Mouse (Mus musculus): Measurements from ENCODE around the gene Rbpj.

Gene Rbpj

DNA sequence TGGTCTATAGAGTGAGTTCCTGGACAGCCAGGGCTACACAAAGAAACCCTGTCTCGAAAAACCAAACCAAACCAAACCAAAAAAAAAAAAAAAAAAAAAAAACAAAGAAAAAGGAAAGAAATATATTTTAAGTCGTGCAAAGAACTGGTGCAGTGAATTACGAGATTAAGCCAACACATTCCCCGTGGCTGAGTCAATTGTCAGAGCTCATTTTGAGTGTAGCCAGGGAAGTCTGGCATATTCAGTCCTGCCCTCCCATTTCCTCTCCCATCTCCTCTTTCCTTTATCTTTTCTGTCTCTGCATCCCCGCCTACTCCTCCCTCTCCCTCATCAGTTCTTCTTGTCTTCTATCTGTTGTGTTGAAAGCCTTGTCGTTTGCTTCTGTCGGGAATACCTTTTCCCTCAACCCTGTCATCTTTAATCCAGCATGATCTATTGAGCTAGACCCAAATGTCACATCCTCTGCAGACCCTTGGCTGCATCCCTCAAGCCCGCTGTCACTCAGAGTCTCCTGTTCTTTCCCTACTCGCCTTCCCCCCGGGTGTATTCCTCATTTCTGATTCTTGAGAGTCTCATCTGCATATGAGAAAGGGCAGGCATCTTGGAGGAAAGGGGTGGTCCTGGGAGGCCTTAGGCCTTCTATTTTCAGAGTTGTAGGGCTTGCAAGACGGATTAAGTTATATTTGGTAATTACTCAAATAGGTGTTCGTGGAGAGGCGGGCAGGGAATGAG is 212.2 kb downstream of the Rbpj start:
- no peak for DNase-seq

GRCm38 (mm10) chr5:53679651-53680050 is 213.7 kb downstream of the Rbpj start:
- DNase-seq = no peak

GRCm38 (mm10) chr5:53683916-53684315 is 218.0 kb downstream of the Rbpj start:
- DNase-seq = no peak

DNA sequence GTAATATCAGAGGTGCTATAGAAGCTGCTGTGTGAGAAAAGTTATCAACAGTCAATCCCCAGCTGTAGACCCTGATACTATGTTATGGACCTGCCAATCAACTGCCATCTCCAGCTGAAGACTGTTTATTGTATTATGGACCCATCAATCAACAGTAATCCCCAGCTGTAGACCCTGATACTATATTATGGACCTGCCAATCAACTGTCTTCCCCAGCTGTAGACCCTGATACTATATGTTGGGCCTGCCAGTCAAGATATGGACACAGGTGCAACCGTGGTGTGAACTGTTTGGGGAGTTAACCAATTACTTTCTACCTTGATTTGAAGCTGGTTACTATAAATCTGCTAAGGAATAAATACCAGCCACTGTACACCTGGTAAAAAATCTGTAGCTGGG is 218.5 kb downstream of the Rbpj start:
- no peak for DNase-seq

- no peak for DNase-seq
Measured at GRCm38 (mm10) chr5:53685623-53686022, 219.7 kb downstream of the Rbpj start.

GRCm38 (mm10) chr5:53686379-53686778 is 220.4 kb downstream of the Rbpj start:
- DNase-seq = no peak

DNA sequence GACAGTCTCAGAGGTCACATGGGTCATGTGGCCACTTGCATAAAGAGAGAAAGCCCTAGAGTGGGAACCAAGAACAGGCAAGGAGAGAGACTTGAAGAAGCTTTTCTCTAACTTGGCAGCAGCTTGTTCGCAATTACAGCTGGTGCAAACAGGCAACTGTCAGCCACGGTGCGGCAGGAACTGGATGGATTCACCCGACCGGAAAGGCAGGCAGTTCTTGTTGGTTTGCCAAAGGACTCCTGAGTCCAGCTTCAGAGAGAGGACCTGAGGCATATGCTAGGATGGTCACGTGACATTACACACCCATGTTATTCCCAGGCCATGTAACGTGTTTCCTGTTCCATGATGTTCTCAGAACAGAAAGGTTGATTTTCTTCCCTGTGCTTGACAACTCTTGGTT is 222.4 kb downstream of the Rbpj start:
- DNase-seq = no peak

GRCm38 (mm10) chr5:53691577-53691976 is 225.6 kb downstream of the Rbpj start:
- DNase-seq = no peak

DNA sequence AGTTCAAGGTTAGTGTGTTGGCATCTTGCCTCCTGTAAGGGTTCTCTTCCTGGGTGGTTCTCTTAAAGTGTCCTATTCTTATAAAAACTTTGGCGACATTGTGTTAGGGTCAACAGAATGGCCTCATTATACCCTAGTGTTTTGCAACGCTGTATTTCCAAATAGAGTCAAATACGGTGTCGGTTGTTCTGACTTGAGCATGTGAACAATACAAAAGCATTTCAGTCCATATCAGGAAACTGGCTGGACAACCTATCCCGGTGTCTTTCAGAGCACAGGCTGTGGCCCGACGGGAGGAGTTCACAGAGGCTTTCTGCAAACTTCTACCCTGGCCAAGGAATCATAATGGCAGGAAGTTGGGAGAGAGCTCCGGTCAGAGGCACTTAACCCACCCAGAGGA is 226.1 kb downstream of the Rbpj start:
- no peak for DNase-seq

- no peak for DNase-seq
Measured at GRCm38 (mm10) chr5:53692662-53693061, 226.7 kb downstream of the Rbpj start.

DNA sequence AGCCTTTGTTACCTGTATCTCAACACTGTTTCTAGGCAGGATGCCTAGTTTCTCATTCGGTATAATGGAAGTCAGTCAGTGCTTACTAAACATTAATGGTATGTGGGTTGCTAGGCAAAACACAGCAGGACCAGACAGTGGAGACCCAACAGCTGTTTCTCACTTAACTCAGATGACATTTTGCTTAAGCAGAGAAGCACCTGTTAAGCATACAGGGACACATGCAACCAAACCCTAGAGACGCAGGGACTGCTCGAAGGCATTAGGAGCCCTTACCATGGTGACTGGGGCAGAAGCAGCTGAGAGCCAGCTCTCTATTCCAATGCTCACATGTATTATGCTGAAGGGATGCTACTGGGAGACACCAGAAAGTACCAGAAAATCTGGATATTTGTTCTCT is 230.7 kb downstream of the Rbpj start:
- no peak for DNase-seq

DNA sequence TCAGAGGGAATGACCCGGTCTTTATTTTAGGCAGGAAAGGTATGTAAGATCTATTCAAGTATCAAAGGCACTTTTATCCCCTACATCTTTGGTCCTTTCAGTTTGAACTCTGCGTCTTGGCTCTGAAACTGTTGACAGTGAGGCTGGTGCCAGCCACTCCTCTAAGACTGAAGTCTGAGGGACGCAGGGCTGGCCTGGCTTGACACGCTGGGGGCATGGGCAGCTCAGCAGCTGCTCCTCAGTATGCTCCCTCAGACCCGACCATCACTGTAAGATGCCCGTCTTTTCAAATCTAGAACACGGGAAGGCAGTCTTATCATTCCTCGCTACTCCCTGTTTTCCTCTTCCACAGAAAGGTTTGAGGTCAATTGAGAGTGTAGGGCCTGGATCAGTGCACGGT is 231.8 kb downstream of the Rbpj start:
- DNase-seq = no peak

- DNase-seq = no peak
Measured at GRCm38 (mm10) chr5:53702686-53703085, 236.7 kb downstream of the Rbpj start.
